Mouse (Mus musculus) kidney, adult 11 months (tissue): ENCODE results near the gene Alx3.

Experiments
- DNase-seq: peaks from one replicate; pipeline ENCODE4 v3.0.0; 2022

Gene Alx3

DNA sequence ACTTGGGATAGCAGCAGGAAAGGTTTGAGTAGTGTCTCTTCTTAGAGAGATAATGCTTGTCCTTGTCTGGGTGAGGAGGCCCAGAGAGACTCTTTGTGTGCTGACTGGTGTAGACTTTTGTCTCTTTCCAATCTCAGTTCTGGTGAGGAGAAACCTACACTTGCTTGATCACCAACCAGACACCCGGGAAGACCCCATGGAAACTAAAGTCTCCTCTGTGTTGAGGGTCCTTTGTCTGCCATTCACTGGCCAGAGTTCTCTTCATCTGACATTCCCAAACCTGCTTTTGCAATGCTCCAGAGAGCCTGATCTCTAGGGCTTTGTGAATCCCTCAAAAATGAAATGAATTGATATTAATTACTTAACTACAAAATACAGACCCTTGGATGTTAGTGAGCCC, 10.9 kb upstream of the Alx3 start:
- no peak for DNase-seq

DNA sequence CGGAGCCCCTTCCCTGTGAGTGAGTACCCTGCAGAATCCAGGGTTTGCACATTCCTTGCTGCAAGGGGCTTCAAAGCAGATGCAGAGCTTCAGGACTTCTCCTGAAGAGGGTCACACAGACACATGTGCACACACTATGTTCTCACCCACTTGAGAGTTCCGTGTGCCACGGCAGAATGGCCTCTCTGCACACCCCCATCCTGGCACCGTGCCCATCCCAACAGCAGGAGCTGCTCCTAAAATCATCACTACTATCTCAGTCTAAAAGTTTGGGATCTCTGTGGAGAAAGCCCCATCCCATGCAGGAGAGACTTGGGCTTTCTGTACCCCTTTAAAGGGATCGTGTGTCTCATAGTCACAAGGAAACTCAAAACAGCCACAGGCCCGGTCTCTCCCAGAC, 8.3 kb upstream of the Alx3 start:
- no peak for DNase-seq

DNA sequence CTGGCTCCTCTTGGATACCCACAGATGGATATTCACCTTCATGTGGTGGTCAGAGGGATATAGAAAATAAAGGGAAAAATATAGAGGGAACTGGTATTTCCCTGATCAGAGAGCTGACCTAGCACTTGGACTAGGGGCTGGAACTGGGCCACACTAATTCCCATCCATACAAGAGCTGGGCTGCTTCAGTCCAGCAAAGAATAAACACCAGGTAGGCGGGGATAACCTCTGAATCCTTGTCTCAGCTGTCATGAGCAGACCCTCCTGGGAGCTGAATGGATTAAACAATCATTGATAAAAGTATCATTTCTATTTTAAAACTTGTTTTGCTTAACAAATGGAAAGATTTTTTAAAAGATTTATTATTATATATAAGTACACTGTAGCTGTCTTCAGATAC, 3.2 kb upstream of the Alx3 start:
- DNase-seq = no peak

DNA sequence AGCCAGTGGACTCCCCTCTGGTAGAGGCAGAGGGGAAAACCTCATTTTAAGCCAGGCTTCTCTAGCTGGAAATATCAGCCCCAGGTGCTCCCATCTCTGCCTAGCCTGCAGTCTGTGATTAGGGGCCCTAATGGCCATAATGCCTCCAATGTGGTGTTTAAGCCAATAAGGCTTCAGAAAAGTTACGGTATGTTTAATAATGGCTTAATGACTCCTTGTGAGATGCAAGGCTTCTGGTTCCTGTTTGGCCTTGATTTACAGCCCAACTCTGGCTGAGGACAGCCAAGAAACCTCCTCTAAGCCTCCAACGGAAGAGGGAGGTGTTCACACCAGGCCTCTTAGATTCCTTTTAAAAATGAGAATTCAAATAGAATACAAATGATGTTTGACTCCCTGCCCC, 1.2 kb upstream of the Alx3 start:
- DNase-seq = no peak

DNA sequence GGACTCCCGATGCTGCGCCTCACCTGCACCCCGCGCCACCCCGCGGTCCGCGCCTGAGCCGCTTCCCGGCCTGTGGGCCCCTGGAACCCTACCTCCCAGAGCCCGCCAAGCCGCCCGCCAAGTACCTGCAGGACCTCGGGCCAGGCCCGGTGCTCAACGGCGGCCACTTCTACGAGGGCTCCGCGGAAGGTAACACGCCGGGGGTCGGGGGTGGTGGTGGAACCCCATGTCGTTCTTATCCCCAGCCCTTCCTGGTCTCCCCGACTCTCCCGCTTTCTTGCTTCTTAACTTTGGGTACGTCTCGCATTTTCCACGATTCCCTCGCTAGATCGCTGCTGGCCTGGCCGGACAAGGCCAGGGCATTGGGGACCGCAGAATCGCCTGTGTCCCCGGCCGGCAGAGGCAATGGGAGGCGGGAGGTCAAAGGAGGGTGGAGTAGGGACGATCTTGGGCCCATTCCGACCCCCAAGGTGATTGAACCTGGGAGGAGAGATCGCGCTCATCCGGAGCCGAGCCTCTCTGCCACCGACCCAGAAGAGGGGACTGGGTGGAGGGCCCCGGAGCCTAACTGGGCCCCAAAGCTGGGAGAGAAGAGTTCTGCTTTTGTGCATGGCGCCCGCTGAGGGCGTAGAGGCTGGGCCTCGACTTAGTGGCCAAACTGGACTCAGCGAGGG, 570 bp downstream of the Alx3 start:
- DNase-seq = no peak

DNA sequence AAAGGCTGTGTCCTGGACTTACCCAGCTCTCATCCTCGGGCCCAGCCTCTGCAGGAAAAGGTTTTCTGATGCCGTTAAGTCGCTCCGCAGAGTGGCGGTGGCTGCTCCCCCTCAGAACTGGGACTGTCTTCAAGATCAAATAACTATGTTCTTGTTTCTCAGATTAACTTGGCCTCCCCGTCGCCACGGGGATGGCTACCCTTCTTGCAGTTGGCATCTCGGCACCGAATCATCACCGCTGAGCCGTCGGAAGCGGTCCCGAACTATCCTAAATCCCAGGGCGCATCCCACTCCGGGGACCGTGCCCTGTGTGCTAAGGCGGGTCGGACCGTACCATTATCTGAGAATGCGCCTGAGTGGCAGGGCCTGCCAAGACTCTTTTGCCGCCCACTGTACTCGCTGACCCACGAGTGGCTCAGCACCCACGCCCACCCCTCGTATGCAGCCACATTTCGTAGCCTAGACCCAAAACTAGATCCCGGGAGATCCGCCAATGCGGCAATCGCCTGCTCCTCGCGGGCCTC, 1.2 kb downstream of the Alx3 start:
- no peak for DNase-seq

DNA sequence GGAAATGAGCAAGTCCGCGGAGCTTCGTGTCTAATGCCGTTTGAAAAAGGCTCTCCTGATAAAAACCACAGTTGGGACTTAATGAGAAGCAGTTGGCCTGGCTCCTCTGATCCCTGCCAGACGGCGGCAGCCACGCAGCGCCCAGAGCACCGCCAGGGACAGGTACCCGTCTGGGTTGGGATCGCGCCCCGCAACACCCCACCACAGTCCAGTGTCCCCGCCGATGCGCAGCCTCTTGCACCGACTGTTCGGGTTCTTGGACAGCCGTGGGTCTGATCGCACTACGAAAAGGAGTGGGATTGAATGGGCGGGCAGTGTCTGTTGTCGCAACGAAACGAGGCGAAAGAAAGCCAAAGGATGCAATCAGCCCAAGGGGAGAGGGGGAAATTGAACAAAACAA, 1.7 kb downstream of the Alx3 start:
- DNase-seq = no peak

DNA sequence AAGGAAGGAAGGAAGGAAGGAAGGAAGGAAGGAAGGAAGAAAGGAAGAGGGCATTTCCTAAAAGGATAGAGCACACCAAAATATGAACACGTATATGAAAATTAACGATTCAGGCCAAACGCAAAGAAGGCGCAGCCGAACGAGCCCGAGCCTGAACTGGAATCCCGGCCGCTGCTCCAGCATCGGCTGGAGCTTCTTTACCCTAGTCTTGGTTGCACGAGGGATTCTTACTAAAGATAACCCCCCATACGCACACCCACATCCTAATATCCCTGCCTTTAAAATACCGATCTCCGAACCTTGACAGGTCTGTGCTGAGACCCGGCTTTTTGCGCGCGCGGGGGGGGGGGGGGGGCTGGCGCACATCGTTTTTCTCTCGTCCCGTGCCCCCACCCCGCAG, 2.3 kb downstream of the Alx3 start:
- DNase-seq = no peak

DNA sequence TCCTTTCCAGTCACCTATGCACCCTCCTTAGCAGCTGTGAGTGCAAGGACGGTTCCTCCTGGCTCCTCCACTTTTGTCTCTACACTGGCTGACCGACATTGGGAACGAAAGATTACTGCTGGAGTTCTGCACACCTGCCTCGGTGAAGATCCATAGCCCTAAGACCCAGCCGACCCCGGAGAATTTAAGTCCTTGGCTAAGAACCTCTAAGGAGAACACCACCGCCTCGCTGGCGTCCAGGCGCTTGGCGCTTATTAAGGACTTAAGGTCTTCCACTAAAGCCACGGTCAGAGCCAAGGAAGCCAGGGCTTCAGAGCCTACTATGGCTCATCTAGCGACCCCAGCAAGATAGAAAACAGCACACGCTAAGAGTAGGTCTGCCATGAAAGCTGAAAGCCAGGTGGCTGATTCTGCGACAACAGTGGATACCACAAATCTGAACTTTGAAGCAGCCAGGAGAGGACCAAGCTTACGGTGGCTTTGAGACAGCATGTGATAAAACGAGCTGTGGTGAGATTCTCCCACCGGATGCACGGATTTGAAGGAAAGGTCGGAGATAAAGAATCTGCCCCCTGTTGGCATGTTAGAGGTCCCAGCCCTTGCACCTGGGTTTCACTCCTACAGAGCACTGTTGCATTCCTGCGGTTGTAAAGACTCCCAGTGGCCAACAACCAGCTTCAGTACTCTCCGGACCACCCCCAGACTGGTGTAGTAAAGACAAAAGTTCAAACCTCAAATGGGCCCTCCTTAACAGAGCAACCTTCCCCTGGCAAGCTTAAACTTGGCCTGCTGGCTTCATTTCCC, 3.0 kb downstream of the Alx3 start:
- DNase-seq = no peak

DNA sequence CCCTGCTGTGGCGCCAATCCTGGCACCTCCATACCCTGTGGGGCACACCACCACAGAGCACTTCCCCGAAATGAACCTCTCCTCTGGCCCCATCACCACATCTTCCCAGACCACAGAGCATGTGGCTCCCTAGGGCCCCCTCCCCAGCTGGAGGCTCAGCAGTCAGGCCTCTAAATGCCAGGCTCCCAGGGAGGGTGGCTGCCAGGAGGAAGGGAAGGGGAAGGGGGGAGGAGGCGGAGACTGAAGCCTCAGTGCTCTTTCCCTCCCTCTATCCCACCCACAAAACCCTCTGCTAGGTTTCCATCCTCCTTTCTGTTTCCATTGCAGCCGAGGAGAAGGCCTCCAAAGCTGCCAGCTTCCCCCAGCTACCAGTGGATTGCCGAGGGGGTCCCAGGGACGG, 5.3 kb downstream of the Alx3 start:
- no peak for DNase-seq

DNA sequence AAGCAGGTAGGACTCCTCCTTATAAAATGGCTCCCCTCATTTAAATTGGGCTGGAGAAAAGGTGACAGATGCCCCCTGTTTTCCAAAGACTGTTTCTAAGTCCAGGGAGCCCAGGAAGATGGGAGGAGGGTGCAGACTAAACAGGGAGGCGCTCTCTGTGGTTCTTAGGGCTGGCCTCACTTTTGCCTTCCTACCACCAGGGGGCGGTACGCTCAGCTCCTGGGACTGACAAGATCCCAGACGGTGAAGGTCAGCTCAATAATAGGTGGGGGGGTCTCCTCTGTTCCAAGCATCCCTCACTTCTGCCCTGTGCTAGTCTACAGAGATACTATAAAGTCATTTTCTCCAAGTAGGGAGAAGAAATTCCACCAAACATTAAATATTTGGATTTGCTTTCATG, 10.5 kb downstream of the Alx3 start:
- peak; percentile 33 for DNase-seq

DNA sequence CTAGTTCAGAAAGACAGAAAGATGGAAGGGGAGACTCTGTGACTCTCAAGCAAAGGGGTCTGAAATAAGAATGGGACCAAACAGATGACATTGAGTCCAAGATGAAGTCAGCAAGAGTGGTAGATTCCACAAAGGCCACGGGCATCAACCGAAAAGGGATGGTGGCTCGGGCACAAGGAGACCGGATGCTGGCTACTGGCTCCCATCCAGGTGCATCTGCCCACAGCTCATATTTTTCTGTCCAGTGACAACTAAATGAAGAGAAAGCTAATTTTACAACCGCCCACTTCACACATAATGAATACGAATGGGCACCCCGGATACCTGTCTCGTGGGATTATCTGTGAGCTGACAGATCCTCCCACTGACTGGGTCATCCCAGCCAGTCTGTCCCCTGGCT, 12.4 kb downstream of the Alx3 start:
- DNase-seq = no peak

DNA sequence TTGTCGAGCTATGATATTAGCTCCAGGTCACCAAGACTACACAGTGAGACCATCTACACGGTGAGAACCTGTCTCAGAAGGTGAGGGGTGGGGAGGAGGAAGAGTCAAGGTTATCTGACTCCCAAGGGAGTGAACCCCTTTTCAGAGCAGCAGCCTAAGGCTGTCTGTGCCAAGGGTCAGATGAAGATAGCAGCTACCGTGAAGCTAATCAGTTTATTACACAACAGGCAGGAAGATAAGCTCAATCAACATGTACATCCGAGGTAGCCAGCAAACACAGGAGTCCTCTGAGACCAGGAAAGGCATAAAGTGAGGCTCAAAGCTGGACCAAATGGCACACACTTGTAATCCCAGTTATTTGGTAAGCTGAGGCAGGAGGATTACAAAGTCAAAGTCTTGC, 14.0 kb downstream of the Alx3 start:
- DNase-seq = no peak

DNA sequence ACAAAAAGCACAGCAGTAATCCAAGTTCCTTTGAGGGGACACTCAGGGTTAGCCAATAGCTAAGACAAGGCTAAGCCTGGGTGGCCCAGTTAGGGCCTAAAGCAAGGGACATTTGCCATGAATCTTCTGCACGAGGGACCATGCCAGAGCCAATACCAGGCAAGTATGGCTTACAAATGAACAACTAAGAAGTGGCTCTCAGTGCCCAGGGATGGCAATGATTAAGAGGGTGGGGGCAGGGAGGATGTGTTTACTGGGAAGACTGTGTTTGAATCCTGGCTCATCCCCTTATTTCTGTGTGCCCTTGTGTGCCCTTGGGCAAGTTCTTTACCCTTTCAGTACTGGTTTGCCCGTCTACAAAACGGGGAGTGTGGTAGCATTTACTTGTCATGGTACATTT, 14.5 kb downstream of the Alx3 start:
- DNase-seq = peak; percentile 72

DNA sequence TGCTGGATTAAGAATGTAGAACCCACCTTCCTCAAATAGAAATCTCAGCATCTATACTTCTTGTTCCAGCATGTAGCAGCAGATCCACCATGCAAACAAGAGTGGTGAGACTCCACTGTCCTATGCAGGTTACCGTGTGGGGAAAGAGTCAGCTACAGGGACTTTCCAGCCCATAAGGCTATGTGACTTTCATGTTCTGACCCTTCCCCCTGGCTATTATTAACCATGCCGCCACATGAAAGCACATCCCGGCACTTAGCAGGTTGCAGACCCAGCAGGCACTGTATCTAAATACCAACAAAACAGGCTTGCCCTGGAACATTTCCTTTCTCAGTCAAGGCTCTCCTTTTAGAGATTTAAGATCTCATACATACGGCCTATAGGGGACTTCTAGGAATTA, 16.6 kb downstream of the Alx3 start:
- DNase-seq = no peak

DNA sequence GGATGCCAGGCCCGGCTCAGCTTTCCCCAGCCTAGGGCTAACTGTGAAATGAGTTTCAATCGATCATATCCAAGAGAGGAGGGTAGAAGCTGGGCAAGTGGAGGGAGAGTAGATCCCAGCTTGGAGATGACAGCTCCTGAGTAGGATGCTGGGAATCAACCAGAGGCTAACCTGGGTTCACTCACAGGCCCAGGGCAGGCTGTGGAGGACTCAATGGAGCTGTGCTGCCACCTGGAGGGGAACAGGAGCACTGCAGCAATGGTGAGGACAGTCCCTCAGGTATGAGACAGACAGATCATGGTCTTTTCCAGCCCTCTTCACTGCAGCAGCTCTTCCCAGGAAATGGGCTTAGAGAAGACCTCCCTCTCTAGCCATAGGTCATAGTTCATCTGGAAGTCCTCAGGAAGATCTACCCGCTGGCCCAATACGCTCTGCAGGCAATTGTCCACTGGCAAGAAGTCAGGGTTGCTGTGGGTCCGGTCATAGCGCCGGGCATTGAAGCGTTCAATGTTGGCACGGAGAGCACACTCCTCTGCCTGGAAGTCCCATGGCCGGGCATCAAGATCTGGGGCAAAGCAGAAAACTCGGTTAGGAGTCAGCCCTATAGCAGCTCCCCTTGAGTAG, 18.2 kb downstream of the Alx3 start:
- peak; percentile 84 for DNase-seq

DNA sequence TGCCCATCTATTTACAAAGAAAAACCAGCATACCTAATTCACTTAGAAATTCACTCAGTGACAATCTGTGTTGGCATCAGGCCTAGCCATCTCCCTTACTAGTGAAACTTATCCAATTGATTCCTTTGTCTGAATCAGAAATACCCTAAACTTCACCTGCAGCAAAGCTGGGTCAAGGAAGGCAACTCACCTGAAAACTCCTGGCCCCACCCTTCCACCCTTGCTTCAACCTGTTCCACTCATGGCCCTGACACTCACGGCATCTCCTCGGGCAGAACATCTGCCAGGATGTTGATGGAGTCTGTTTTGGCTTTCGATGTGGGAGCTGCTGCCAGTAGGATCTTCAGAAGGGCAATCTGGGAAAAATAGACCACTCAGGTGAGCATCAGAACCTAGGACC, 23.0 kb downstream of the Alx3 start:
- DNase-seq = no peak

DNA sequence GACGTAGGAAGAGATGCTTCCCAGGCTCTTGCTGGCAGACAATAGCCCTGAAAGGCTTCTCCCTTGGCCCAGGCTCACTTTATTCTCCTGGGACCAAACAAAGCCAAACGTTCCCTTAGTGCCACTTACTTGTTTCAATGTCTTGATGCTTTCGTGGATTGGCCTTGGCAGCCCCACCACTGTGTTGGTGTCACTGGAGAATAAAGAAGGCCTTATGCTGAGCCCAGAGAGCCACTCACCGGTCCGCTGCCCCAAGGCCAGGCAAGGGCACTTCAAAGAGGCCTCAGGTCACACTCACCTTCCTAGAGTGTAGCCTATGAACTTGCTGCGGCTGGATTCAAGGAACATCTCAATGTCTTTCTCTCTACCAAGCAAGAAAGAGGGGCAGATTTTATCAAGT, 25.1 kb downstream of the Alx3 start:
- DNase-seq = no peak

DNA sequence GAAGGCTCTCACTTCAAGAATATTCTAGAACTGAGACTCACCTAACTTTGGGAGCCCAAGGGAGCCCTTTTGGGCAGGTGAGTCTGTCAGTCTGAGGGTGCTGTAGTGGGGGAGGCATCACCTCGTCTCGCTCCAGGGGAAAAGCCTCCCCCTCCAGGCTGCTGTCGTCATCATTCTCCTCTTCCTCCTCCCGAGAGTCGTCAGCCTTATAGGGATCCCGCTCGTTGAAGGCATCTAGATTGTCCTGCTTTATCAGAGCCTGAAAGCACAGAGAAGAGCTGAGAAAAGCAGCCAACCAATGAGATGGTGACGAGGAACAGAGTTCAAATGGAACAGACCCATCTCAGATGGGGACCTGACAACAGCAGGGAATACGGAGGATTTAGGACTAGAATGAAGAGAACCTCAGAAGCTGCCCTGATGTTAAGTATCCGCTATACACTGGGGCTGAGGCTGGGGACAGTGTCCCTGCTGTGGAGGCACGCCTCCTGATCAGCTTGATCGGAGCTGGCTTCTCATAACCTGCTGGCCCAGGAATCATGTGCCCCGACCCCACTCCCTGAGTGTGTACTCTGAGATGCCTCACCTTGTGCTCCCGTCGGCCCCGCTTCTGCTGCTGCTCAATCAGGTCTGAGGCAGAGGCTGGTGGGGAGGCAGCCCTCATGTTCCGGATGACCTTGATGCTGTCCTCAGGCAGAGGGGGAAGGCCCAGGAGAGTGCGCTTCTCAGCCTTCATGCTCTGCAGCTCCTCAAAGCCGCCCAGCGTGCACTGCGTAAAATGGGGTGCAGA, 26.6 kb downstream of the Alx3 start:
- DNase-seq = no peak

DNA sequence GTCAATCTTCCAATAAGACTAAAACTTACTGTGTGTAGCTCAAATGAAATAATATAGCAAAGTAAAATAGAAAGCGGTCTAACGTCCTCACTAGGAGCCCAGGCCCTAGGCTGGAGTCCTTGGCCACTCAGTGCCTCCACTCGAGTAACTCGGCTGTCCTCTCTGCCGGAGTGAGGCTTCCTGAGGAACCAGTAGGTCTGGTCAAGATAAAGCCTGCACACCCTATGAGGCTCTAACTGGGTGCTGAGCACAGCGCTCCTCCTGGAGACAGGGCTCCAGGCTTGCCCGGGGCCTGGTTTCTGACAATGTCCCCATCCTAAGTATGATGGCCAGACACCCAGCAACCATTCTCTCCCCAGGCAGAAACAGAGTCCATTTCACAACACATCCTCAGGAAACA, 27.7 kb downstream of the Alx3 start:
- no peak for DNase-seq

DNA sequence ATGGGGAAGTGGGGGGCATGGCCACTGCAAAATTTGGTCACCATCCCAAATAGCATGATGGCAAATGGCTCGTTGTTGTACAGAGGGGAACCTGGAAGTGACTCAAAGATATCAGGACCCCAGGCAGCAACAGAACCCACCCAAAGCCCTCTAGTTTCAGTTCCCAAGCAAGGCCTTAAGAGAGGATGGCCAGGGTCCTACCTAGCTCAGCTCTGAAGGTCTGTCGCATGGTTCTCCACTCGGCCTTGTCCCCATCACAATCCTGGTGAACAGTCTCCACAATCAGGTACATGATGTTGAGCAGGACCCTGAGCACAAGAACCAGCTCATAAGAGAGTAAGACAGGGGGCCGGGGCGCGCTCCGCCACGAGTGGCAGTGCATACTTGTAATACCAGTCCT, 29.6 kb downstream of the Alx3 start:
- peak; percentile 1 for DNase-seq

DNA sequence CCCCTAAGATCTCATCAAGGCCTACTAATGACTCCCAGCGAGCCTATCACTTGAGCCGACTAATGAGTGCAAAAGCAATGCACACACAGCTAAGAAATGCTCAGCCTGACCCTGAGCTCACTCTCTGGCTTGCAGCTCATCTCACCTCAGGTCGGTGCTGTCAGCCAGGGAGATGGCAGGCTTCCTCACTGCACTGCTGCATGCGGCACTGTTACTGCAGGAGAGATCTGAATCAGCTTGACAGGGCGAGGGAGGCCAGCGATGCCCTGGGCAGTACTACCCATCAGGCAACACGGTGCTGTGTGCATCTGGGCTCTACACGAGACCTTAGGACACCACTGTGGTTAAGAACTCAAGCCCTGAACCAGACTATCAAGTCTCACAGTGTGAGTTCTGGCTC, 30.7 kb downstream of the Alx3 start:
- DNase-seq = no peak

DNA sequence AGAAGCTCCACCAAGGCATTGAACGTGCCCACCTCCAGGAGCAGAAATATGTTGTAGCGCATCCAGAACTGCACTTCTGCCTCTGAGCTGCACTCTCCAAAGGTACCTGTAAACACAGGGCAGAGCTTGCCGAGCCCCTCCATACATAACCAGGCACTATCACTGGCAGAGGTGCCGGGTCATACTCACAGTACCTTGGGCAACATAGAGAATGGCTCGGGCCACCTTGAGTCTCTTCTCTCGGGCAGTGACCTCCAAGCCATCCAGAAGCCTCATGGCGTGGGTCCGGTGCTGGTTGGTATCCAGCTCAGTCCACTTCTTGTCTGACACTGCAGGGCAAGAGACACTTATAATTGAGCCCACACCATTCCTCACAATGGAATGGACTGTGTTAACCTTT, 31.9 kb downstream of the Alx3 start:
- peak; percentile 1 for DNase-seq
